Mouse (Mus musculus) midbrain, embryonic 14.5 days (tissue): ENCODE measurements around the gene Togaram2. TPM values are rescaled to one million over a fixed set of nuclear protein-coding genes. Genes with fewer than 3 reads are reported as not detected.

Experiments used
- ATAC-seq: fragments of 200-750 bp; cut with Nextera tagmentation; 2 replicates; pipeline ENCODE4 v1.8.0; 2017; ENCODE audit warnings: moderate number of reproducible peaks, moderate library complexity; ENCODE audit not compliant: low FRiP score, low TSS enrichment
- DNase-seq: peaks from one replicate; pipeline ENCODE4 v3.0.0-alpha.2; 2015
- H3K27ac ChIP-seq: fragments of 300-500 bp; sonication (generic); replicated peaks from 2 replicates; pipeline ENCODE4 v1.5.1; 2014; ENCODE audit warnings: mild to moderate bottlenecking, low read depth, low read length, moderate library complexity
- H3K27me3 ChIP-seq: fragments of 300-500 bp; sonication (generic); 2 replicates; pipeline ENCODE4 v1.6.1; 2014; ENCODE audit warnings: low read length, control low read depth, mixed read lengths; ENCODE audit not compliant: control insufficient read depth, insufficient read depth
- H3K36me3 ChIP-seq: fragments of 300-500 bp; sonication (generic); 2 replicates; pipeline ENCODE4 v1.6.1; 2014; ENCODE audit warnings: low read length, control low read depth; ENCODE audit not compliant: control insufficient read depth, insufficient read depth
- H3K4me1 ChIP-seq: fragments of 300-500 bp; sonication (generic); 2 replicates; pipeline ENCODE4 v1.6.1; 2014; ENCODE audit warnings: mild to moderate bottlenecking, antibody characterized with exemption, low read length, control low read depth; ENCODE audit not compliant: control insufficient read depth, insufficient read depth
- H3K4me2 ChIP-seq: fragments of 300-500 bp; sonication (generic); 2 replicates; pipeline ENCODE4 v1.6.1; 2014; ENCODE audit warnings: mild to moderate bottlenecking, low read length, moderate library complexity
- H3K4me3 ChIP-seq: fragments of 300-500 bp; sonication (generic); replicated peaks from 2 replicates; pipeline ENCODE4 v1.5.1; 2014; ENCODE audit warnings: low read depth, low read length
- H3K9ac ChIP-seq: fragments of 300-500 bp; sonication (generic); replicated peaks from 2 replicates; pipeline ENCODE4 v1.6.1; 2014; ENCODE audit warnings: mild to moderate bottlenecking, low read length, moderate library complexity
- H3K9me3 ChIP-seq: fragments of 300-500 bp; sonication (generic); 2 replicates; pipeline ENCODE4 v1.6.1; 2016; ENCODE audit warnings: low read length, control low read depth, mixed read lengths; ENCODE audit not compliant: control insufficient read depth
- WGBS: fragments of 180-500 bp; shearing (Covaris S2); extraction: QIAGEN DNeasy Blood & Tissue Kit; methylation state at CpG from one replicate; pipeline ENCODE4 v1.1.7; 2014; 5-methylcytosine and 5-hydroxymethylcytosine counted together
- polyA plus RNA-seq: library from polyadenylated mRNA; unstranded; fragments of >200 nt; fragmentation: Nextera tagmentation; extraction: Ambion mirVana; gene quantifications from 2 replicates; pipeline ENCODE4 v1.2.1, GENCODE M21; 2014

The Togaram2 gene
- polyA plus RNA-seq, 1 experiment from 2014 or later: 0.14 TPM

DNA sequence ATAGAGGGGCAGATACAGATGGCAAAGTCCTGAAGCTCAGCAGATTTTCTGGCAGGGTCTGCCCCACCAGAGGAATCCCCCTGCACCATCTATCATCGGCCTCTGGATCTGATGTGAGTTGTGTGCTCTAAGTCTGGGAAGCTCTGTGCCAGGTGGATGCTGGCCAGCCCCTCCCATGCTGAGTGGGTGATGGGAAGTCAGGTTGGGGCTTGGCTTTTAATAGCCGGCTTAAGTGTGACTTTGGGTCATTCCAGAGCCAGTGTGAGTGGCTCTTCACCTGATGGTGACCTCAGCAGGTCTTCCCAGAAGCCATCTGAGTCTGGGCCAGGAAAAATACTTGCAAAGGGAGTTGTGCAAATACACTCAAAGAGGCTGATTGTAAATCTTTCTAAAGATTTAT lies 57.6 kb downstream of the Togaram2 start:
- 78% methylated on average over 2 of the region's 2 CpGs for WGBS
- Histone ChIP-seq H3K27me3 (no peaks in the 10 kb centered on the region), H3K9me3 (no peaks in the 10 kb centered on the region), H3K4me1 (no peaks in the 10 kb centered on the region), H3K27ac (no peak overlapping the region), H3K36me3 (no peaks in the 10 kb centered on the region), H3K4me2 (no peak overlapping the region), H3K4me3 (no peak overlapping the region), H3K9ac (no peak overlapping the region)
- DNase-seq: no peak
- no peak for ATAC-seq

DNA sequence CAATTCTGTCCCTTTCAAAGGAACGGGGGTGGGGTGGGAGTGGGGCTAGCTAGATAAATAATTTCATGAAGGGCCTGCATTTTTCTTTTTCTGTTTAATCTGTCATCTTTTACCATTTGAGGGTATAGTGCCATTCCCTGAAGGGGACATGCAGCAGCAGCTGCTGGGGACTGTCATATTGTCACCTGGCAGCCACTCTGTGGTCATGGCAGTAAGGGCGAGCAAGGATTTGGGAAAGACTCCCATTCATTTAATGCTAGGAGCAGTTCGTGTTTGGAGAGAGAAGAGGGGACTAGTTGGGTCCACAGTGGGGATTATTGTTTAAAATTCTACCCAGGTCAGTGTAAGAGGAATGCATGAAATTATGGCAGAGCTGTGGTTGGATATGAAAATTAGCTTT lies 63.4 kb downstream of the Togaram2 start:
- H3K27ac ChIP-seq: no peak overlapping the region
- no peaks in the 10 kb centered on the region for H3K36me3 ChIP-seq
- H3K9ac ChIP-seq: no peak overlapping the region
- H3K9me3 ChIP-seq: no peaks in the 10 kb centered on the region
- DNase-seq (no peak), ATAC-seq (no peak)
- 70% methylated on average over 3 of the region's 3 CpGs for WGBS
- H3K4me1 ChIP-seq: no peaks in the 10 kb centered on the region
- H3K4me3 ChIP-seq: no peak overlapping the region
- no peak overlapping the region for H3K4me2 ChIP-seq
- no peaks in the 10 kb centered on the region for H3K27me3 ChIP-seq

DNA sequence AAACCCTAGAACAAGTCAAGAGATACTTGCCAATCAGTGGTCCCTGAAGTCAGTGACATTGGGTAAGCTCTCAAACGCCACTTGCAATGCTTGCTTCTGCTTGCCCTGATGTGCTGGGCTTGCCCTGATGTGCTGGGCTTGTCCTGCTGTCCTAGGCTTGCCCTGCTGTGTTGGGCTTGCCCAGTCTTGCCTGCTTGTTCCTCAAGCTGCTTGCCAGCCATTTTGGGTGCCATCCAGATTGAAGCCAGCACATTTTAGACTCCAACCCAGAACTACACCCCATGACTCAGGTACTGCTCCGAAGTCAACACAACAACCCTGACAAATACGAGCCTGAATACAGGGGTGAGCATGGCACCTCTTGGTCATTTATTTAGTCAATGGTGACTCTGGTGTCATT lies 69.1 kb downstream of the Togaram2 start:
- ATAC-seq: no peak
- 88% methylated on average over 3 of the region's 3 CpGs for WGBS
- no peaks in the 10 kb centered on the region for H3K9me3 ChIP-seq
- H3K27ac ChIP-seq: no peak overlapping the region
- no peak overlapping the region for H3K4me3 ChIP-seq
- H3K4me1 ChIP-seq: no peaks in the 10 kb centered on the region
- no peaks in the 10 kb centered on the region for H3K27me3 ChIP-seq
- no peak for DNase-seq
- no peak overlapping the region for H3K9ac ChIP-seq
- H3K4me2 ChIP-seq: no peak overlapping the region
- no peaks in the 10 kb centered on the region for H3K36me3 ChIP-seq

DNA sequence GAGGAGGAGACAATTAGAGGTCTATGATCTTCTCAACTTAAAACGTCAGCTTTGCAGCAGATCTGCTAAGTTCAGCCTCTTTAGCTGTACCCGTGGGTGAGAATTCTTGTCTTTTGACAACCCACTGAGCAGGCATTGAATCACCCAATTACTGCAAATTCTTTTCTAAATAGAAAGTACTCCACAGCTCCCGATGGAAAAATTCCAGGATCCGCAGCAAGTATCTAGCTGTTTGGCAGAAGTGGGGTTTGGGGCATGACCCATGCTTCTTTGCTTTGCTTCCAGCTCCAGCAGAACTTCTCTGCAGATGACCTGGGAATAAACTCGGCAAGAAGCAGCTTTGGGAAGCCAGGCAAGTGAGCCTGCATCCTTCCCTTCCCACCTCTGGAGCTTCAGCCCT lies 69.9 kb downstream of the Togaram2 start:
- 35% methylated on average over 5 of the region's 5 CpGs for WGBS
- no peaks in the 10 kb centered on the region for H3K4me1 ChIP-seq
- H3K27me3 ChIP-seq: no peaks in the 10 kb centered on the region
- no peak overlapping the region for H3K4me2 ChIP-seq
- H3K27ac ChIP-seq: no peak overlapping the region
- H3K4me3 ChIP-seq: no peak overlapping the region
- H3K9ac ChIP-seq: no peak overlapping the region
- no peaks in the 10 kb centered on the region for H3K36me3 ChIP-seq
- DNase-seq: no peak
- H3K9me3 ChIP-seq: no peaks in the 10 kb centered on the region
- ATAC-seq: no peak

- Histone ChIP-seq H3K4me2 (no peak overlapping the region), H3K9ac (no peak overlapping the region), H3K4me1 (no peaks in the 10 kb centered on the region), H3K9me3 (no peaks in the 10 kb centered on the region), H3K27me3 (no peaks in the 10 kb centered on the region), H3K27ac (no peak overlapping the region), H3K36me3 (no peaks in the 10 kb centered on the region), H3K4me3 (no peak overlapping the region)
- DNase-seq: no peak
- no peak for ATAC-seq
- WGBS: 85% methylated on average over 9 of the region's 9 CpGs
Measured at GRCm38 (mm10) chr17:71746114-71746513, 73.1 kb downstream of the Togaram2 start.

DNA sequence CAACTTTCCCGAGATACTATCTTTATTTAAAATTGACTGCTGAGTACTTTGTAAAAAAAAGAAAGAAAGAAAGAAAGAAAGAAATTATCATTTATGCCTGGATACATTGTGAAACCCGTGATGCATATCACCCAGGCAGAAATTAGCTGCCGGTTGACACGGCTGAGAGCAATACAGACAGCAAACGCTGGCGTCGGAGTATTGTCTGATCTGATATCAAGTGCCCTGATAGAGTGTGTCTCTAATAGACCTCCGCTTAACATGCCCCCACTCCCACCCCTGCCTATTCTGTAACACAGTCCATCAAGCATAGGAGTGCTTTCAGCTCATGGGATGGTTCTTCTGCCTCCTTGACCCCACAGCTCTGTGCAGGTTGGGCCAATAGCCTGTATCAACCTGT lies 74.5 kb downstream of the Togaram2 start:
- no peaks in the 10 kb centered on the region for H3K4me1 ChIP-seq
- no peak overlapping the region for H3K9ac ChIP-seq
- 70% methylated on average over 8 of the region's 8 CpGs for WGBS
- no peaks in the 10 kb centered on the region for H3K9me3 ChIP-seq
- ATAC-seq (no peak), DNase-seq (no peak)
- H3K4me3 ChIP-seq: no peak overlapping the region
- H3K27ac ChIP-seq: no peak overlapping the region
- H3K27me3 ChIP-seq: no peaks in the 10 kb centered on the region
- no peak overlapping the region for H3K4me2 ChIP-seq
- no peaks in the 10 kb centered on the region for H3K36me3 ChIP-seq

DNA sequence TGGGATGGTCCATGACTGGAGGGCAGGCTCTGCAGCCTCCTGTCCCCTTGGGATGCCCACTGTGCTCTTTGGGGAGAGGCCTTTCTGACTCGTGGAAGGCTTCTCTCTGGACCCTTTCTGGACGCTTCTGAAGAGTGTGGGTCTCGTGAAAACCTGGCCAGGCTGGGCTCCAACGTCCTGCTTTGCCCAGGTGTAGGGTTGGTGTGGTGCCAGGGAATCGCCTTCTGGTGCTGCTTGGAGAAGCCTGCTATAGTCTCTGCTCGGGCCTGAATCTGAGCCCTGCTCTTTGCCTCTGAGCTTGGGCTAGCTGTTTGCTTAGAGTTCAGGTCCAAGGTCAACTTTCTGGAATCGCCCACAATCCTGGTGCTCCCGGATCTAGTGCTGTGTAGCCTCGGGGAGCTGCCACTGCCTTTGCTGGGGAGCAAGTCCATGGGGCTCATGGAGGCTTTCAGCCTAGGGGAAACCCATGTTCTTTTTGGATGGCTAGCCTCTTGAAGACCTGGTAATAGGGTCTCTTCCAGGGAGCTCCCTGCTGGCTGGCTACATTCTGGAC lies 76.6 kb downstream of the Togaram2 start:
- H3K9ac ChIP-seq: no peak overlapping the region
- H3K27me3 ChIP-seq: no peaks in the 10 kb centered on the region
- ATAC-seq (no peak), DNase-seq (no peak)
- no peak overlapping the region for H3K4me3 ChIP-seq
- H3K4me1 ChIP-seq: no peaks in the 10 kb centered on the region
- H3K9me3 ChIP-seq: no peaks in the 10 kb centered on the region
- WGBS: 81% methylated on average over 9 of the region's 9 CpGs
- no peak overlapping the region for H3K27ac ChIP-seq
- no peak overlapping the region for H3K4me2 ChIP-seq
- no peaks in the 10 kb centered on the region for H3K36me3 ChIP-seq

DNA sequence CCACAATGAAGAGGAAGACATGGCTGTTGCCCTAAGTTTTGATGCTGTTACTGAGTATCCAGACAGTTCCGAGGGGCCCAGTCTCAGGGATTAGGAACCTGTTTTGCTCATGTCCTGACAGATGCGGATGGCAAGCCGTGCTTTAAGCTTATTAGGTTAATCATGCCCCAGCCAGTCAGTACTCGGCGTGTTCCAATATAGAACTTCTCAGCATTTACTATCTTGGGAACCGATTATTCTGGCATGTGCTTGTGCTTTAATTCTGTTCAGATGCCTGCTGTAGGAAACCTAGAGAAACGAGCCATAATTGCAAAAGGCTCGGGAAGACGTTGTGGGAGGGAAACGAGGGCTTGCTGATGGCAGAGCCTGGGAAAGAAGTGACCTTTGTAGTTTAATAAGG lies 79.8 kb downstream of the Togaram2 start, which contains the start of gene Pcare:
Gene Pcare (minus strand): TSS at position 64 of the 400 bp plus-strand sequence.
- H3K4me3 ChIP-seq: no peak within 1 kb of the TSS
- no peaks in the 10 kb centered on the region for H3K27me3 ChIP-seq
- DNase-seq (no peak), ATAC-seq (no peak)
- no peak within 1 kb of the TSS for H3K27ac ChIP-seq
- H3K4me2 ChIP-seq: no peak within 1 kb of the TSS
- H3K36me3 ChIP-seq: no peaks in the 10 kb centered on the region
- H3K4me1 ChIP-seq: no peaks in the 10 kb centered on the region
- 66% methylated on average over 10 of the region's 10 CpGs for WGBS
- no peaks in the 10 kb centered on the region for H3K9me3 ChIP-seq
- H3K9ac ChIP-seq: no peak within 1 kb of the TSS

DNA sequence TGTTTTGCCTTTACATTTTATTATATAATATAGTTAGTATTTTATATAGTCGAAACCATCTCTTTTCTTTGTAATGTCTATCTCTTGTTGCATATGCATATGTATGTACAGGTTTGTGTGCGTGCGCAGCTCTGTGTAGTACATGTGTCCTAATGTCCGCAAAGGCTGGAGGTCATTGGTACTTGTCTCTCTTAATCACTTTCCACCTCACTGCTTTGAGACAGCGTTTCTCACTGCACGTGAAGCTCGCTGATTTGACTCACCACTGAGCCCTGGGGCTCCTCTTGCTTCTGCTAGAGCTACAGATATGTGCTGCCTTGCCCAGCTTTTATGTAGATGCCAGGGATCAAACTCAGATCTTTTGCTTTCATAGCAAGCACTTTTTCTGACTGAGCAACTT lies 87.5 kb downstream of the Togaram2 start:
- DNase-seq: no peak
- no peak overlapping the region for H3K4me3 ChIP-seq
- WGBS: 80% methylated on average over 7 of the region's 7 CpGs
- ATAC-seq: no peak
- no peaks in the 10 kb centered on the region for H3K9me3 ChIP-seq
- H3K4me2 ChIP-seq: no peak overlapping the region
- H3K27me3 ChIP-seq: no peaks in the 10 kb centered on the region
- H3K27ac ChIP-seq: no peak overlapping the region
- H3K36me3 ChIP-seq: no peaks in the 10 kb centered on the region
- H3K4me1 ChIP-seq: no peaks in the 10 kb centered on the region
- H3K9ac ChIP-seq: no peak overlapping the region
